Mouse (Mus musculus) left cerebral cortex, adult 18-20 months (tissue): ENCODE measurements around the gene Tagln3. TPM values are rescaled to one million over a fixed set of nuclear protein-coding genes. Genes with fewer than 3 reads are reported as not detected.

ENCODE experiments used
- DNase-seq, 2 experiments: peaks; one replicate each; pipeline ENCODE4 v3.0.0; 2021 to 2022; ENCODE audit warnings: low spot score in 2 of 2, mixed read lengths in 1 of 2
- total RNA-seq, 2 experiments: library from RNA; stranded (reverse); gene quantifications; 2 replicates each; pipeline ENCODE4 v1.2.3; 2021

Gene Tagln3
- total RNA-seq, 2 experiments from 2014 or later = 320 to 341 TPM

DNA sequence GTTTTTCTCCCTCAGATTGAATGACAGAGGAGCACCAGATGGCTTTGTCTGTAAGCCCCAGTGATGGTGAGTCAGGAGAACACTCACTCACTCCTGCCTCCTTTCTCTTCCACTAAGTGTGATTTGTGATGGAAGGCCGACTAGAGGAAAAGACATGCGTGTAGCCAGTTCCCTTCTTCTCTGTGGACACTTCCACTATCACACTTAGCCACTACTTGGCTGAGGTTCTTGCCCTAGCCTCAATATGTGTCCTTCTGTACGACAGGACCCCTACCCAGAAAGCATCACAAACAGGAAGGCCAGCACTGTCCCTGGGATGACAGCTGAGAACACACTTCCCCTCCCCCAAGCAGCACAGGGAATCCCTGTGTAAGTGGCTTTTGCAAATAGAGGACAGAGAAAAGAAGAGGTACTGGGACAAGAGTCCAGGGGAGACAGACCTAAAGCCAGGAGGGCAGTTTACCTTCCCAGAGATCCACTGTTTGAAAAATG, 1.9 kb downstream of the Tagln3 start:
- DNase-seq = peak in 1 of 2 experiments; percentile 44

DNA sequence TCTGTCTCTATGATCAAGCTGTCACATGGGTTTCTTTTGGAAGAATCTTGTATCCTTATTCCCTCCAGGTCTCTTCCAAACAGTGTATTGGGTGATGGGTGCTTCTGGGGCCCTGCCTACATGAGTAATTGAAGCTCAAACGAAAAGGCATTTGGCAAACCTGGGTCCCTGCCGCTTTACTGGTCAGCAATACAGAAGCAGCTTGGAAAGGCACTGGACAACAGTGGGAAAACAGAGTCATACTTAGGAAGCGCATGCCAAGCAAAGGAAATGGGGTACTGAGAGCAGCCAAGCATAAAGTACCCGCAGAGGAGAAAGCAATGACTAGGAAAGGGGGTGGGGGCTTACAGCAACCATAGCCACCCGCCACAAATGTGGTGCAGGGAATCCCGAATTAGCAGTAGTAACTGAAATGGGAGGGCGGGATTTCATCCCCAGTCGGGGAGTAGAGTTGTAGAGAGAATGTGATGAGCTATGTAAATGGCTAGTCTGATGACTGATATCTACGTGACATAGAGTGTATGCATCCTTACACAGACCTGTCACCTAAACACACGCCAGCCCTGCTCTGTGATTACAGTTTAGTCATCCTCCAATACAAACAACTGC, 4.3 kb downstream of the Tagln3 start:
- DNase-seq = no peak

DNA sequence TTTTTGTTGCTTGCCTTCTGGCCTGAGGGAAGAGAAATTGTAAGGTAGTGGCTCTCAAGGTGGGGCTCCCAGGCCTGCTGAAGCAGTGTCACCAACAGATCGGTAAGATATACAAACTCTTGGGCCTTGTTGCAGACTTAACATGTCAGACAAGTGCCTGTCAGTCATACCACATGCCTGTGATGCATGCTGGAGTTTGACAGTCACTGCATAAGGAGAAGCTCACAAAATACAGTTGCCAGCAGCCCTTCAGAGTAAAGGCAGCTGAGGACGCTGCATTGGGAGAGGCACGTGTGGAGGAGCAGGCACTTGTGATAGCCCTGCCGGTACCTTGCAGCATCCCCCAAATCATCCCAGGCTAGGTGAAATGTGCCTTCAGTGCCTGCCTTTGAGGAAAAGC, 6.1 kb downstream of the Tagln3 start:
- no peak for DNase-seq

DNA sequence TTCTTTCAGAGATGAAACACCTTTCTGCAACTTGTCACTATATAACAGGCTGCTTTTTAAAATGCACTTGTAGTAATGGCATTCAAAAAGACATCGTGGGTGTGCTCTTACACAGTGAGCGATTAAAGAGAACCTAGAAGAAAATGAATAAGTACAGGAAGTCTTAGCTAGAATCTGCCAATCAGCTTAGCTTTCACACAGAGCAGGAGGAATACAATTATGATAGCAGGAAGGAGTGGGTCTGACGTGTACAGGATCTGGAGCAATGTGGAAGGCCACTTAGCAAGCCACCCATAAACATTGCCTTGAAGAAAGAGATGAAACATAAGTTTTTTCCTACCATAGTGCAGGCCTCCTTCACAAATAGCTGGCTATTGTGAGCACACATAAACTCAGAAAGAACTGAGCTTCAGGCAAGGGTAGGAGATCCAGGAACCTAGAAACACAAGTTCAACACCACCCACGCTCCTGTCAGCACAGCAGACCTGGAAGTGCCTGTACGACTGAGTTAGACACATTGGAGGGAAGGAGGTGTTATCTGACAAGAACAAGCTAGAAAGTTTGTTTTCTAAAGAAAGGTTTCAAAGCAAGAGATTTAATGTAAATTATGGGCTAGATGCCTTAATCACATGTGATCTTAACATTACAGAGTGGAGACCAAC, 9.8 kb downstream of the Tagln3 start:
- DNase-seq = peak in 1 of 2 experiments; percentile 41

DNA sequence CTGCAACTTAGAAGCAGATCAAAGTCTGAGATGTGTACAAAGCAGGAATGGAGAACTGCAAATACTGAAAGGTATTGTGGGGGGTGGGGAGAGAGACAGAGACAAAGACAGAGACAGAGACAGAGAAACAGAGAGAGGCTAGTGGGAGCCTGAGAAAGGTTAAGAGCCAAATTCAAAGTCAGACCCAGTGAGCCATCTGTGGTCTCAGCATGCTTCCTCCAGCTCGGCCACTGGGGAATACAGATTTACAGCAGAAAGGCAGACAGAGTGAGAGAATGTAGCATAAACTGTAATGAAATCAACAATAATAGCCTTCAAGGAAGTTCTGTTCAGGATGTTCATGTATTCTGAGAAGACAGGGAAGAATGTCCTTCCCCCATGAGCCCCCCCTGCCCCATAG, 10.5 kb downstream of the Tagln3 start:
- no peak for DNase-seq

DNA sequence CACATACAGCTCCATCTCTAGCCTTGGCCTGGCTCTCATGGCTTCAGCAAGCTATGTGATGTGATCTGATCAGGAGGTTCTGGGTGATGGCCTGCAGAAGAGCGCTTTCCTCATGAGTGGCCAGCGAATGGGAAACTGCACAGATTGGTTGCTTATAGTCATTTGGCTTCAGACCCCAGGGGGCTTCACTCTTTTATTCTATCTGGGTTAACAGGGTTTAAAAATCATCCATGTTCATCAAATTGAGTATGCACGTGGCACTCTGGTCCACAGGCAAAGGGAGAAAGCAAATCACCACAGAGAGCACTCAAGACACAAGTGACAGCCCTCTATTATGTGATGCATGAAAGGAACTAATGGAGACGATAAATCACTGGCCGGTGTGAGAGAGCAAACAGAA, 11.1 kb downstream of the Tagln3 start:
- DNase-seq = no peak

DNA sequence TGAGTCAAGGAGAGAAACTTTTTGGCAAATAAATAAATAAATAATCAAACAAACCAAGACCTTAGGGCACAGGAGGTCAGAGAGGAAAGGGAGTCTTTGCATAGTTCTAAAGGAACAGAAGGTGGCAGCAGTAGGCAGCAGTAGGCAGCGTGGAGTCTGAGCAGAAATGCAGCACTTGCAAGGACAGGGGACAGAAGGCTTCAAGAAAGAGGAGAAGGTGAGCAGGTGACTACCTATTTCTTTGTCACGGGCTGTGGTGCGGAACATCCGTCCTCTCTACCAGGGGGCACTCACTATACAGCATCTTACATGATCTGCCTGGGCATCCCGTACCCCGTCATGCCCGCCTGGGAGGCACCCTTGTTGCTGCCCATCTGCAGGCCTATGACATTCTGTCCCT, 13.1 kb downstream of the Tagln3 start:
- DNase-seq = no peak

DNA sequence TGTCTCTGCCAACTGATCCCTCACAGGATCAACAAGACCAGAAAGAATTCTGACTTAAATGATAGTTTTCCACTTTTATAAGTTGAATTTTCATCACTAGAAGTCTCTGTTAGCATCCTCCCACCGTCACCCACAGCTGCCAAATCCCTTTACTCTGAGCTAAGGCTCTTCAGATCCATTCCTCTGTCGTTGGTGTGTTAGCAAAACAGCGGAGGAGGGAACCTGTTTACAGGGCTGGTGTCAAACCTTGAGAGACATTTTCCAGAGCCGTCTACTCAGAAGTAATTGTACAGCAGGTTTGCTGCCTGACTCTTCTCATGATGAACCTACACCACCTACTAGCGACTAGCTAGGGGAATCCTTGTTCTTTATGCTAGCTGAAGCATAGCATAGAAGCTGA, 25.1 kb downstream of the Tagln3 start:
- DNase-seq = no peak

DNA sequence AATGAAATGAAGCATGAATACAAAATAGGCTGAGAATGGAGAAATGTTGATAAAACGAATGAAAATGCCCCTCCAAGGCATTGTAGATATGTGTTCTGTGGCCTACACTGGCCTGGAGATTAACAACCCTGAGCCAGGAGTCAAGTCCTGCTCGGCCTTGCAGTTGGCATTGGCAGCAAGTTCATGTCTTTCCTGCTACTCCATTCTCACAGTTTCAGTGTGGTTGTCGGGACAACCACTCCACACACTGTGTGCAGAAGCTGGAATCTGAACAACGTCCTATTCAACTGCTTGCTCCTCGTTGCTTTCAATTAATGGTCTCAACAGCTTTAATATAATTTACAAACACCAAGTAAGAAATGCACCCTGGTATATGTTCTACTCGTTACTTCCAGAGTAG, 26.4 kb downstream of the Tagln3 start:
- DNase-seq = no peak

DNA sequence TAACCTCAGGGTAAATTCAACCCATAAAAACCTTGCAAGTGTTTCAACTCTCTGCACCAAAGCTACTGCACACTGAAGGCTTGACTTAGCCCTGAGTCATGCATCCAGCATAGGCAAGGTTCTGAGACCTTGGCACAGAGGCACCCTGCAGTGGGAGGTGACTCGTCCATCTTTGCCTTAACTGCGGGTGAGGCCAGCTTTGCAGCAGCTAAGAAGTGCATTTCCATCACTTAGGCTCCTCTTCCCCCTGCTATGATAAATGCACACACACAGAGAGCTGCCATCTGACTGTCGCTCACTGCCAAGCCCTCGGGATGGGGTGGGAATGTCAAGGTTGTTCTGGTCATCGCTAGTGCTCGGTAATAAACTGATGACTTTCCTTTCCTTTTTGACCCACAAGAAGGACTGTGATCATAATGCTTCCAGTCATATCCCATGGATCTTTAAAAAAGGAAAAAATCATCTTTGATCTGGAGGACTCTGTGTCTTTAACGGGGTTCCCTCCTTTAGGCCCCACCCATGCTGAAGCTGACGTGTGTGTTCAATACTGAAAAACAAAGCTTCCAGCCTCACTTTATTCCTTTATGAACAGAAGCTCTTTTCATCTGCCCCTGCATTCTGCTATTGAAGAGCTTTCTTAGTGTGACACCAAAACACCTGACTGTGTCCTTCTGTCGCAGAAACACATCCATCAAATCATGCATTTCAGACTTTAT, 28.8 kb downstream of the Tagln3 start:
- no peak for DNase-seq

DNA sequence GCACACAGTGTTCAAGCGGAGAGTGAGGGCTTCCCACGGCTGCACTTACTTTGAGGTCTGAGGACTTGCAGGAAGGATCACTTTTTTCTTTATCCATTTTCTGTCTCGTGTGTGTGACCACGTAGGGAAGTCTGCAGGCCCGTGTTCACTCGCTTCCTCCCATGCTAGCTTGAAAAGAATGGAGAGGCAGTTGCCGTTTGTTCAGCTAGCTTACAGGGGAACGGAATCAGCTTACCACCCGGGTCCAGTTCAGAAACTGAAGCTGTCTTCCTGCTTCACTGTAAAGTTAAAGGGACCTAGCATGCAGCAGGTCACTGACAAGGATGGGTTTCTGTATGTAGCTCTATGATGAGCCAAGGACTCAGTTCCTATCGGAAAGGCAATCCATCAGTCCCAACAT, 30.9 kb downstream of the Tagln3 start, which contains the start of gene Tmprss7:
TSS of gene Tmprss7 (minus strand) at position 101 of the 400 bp plus-strand sequence.
- DNase-seq = no peak

DNA sequence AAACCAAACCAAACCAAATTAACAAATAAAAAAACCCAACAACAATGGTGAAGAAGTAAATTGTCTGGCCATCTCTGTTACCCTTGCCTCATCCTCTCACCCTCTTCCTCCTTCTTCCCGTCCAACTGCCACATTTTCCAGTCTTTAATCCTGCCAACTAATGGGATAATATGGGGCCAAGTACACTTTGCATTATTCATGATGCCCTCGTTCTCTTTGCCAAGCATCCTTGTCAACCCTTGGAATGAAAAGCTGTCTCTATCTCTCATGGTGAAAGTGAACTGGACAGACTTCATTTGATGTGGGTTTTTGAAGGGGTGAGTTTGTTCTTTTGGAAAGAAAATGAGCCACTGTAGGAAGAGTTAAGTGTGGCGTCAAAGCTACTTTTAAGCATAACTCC, 31.6 kb downstream of the Tagln3 start:
- DNase-seq = no peak

DNA sequence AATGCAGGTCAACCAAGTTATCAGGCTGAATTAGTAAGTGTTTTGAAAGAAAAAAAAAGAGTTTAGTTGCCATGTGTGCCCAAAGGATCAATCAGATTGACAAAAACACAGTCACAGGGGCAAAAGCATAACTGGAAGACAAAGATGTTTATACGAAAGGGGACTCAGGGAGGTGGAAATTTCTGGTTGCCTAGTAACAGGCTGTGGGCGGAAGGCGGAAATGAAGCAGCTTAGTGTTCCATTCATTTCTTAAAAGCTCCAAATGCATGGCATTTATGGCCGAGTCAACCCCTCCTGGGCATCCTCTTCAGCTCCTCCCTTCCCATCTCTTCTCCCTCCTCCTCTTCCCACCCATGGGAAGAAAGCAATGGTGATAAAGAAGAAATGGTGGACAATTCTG, 34.2 kb downstream of the Tagln3 start:
- peak; percentile 49 to 63 for DNase-seq

DNA sequence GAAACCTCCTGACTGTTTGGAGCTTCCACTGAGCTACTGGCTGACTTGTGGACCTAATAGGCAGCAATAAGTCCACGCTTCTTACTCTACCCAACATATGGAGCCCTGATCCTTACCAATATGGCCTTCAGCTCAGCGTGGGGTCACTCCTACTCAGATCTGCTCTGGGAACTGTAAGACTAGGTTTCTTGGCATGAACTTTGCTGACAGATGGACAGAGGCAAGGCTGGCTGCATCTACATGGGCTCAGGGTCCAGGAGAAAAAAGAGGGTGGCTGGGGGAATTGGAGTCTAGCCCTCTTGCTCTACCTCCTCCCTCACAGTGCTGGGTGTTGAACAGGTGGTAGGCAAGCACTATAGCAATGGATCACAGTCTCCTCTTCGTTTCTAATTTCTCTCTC, 37.6 kb downstream of the Tagln3 start:
- no peak for DNase-seq

DNA sequence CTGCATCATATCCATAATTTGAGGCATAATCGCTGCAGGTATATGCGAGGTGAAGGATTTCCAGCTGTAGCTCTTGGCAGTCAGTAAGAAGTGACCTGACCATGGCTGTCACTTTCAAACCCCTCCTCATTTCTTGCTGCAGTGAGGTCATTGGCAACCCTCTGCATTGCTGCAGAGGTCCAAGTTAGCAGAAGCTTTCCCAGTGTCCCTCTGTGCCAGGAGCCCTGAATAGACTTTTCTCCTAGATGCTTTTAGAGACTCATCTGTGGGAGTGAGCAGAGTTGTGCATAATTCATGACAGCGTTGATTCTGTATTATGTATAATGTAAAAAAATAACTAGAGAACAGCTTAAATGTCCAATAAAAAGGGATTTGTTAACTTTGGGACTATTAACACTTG, 39.1 kb downstream of the Tagln3 start:
- DNase-seq = peak in 1 of 2 experiments; percentile 45

DNA sequence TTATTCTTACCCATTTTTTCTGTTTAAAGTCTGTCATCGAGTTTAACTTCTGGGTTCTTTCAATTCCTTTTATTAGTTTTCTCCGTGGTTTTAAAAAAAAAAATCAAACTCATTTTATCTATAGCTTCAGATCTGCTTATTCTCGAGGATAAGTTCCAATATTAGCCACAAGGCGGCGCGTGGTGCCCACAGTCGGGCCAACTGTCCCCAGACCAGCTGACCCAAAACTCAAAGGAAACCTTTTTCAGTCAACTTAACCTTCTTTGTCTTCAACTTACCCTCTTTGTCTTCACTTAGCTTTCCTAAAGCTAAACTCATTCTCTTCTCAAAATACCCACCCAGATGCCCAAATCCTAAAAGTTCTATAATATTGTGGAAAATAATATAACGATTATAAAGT, 39.6 kb downstream of the Tagln3 start:
- DNase-seq = peak; percentile 57 to 73

DNA sequence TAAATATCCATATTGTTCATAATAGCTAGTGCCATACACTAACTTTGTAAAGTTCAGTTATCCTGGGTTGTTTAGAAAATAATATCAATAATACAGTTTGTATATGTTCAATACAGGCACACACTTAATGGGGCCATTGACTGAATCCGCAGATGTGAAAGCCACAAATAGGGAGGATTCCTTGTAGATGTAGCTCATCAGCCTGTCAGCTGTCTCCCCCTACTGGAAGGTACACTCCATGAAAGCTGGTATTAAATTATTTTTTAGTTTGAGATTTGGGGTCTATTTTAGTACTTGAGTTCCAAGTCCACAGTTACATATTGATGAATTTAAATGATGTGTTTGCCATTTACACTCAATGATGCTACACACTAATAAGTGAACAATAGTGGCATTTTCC, 47.9 kb downstream of the Tagln3 start:
- DNase-seq = no peak

DNA sequence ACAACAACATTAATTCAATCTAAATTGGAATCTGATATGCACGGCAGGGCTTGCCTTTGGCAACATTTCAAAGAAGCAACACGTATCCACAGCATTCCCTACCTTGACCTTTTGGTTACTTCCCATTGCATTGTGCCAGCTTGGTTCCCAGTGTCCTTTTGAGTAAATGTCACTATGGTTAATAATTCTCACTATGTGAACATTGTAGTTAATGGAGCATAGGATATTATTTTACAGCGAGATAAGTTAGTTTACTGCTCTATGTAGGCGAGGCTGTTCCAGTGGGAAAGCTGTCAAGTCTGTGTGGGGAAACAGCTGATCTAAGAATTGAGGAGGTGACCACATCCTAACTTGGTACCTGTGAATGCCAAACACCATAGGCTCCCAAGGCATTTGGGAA, 54.4 kb downstream of the Tagln3 start:
- DNase-seq = no peak

DNA sequence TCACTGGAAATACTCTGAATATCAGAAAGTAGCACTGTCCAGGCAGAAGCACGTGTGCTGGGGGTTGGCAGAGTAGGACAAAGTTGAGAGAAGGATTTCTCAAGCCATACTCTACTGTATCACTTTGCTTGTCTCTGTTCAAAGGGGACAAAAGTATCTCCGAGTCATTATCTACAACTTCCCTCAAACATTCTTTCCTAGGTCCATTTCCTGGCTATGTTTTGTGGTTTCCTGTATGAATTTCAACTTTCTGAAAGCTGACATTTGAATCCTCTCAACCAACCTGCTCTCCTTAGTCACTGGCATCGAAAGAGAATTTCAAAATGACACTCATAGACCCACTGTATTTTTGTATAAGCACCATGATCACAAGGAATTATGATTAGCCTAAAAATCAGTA, 56.2 kb downstream of the Tagln3 start:
- no peak for DNase-seq

DNA sequence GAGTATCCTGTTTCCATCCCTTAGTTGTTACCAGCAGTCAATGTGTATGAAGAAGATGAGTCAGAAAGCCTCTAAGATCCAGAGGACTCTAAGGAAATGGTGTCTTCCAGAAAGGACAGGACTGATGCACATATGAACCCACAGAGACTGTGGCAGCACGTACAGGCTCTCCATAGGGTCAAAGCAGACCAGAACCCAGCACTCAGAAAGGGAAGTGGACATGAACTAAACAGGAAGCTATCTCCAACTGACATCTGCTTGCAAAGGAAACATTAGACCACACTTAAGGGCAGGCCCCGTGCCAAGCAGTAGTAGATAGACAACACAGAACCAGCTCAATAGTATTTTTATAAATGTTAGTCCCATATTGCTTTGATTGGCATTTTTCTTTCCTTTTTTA, 58.3 kb downstream of the Tagln3 start:
- DNase-seq = no peak

DNA sequence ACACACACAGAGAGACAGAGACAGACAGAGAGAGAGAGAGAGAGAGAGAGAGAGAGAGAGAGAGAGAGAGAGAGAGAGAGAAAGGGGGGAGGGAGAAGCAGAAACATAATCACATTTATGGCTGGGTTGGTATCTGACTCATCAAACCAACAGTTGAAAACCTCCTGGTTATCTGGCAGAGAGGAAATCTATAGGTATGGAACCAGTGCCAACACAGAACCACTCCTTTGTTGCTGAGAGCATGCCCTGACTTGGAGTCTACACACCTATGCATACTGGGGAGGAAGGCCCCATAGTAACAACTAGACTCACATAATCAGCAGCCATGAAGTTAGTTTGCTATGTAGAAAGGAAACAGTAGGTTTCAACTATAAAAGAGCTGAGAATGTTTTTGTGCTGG, 62.0 kb downstream of the Tagln3 start:
- DNase-seq = no peak
